Mouse (Mus musculus): ENCODE measurements around the gene Fam198a.

DNA sequence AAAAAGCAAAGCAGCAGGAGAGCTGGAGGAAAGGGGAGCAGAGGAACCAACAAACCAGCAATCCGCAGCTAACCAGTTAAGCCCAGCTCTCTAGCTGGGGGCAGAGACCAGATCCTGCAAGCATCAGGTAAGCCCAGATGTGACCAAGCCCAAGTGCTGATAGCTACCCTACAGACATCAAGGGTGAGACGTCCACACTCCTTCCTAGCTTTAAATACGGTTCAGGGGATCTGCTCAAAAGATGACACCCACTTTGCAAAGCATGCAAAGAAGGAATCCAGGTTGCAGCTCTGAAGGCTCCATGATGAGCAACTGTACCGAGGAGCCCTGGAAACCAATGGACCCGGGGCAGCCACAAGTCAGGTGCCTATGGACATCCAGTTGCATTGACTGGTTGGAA, 44.3 kb upstream of the Fam198a start:
- TF ChIP-seq POLR2A (IDR thresholded peaks at IDR 0.05; ENCODE audit: borderline replicate concordance, low read depth, low read length) (no peak), CTCF (IDR thresholded peaks at IDR 0.05; ENCODE audit: low read depth, low read length) (no peak)
